Mouse (Mus musculus) lung, postnatal 0 days (tissue): ENCODE measurements at regions not wholly inside any gene's neighbourhood (a gene's known extent, or its start where the extent isn't known, plus 50 kb on each side); places are given as distances from the start of the nearest gene placed in this dataset.

ENCODE experiments used
- CTCF ChIP-seq: IDR thresholded peaks from 2 replicates; pipeline ENCODE4 v1.5.1; 2016; ENCODE audit warnings: antibody characterized with exemption, mild to moderate bottlenecking
- EP300 ChIP-seq: IDR thresholded peaks from 2 replicates; pipeline ENCODE4 v1.6.1; 2016; ENCODE audit warnings: antibody characterized with exemption, mild to moderate bottlenecking, control low read depth

DNA sequence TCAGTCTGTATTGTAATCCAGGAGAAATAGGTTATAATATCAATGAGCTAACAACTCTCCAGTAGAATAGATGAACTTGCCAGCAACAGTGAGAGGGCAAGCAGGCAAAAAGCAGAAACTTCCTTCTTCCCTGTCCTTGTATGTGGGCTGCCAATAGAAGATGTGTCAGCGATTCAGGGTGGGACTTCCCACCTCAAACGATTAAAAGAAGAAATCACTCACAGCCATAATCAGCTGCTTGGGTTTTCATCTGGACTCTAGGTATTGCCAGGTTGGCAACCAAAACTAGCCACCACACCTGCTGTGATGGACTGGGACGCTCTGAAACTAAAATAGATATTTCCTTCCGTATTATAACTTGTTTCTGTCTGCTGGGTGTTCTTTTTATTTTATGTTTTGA lies 133.2 kb upstream of the Map3k1 start:
- TF ChIP-seq EP300, result no peak
- TF ChIP-seq CTCF, result no peak
